Mouse (Mus musculus): ENCODE measurements around the gene Smarca4. TPM values are rescaled to one million over a fixed set of nuclear protein-coding genes. Genes with fewer than 3 reads are reported as not detected.

Gene Smarca4
- polyA plus RNA-seq, 1 experiment = 77.3 TPM

GRCm38 (mm10) chr9:21635639-21636038 is 19.7 kb downstream of the Smarca4 start:
- Histone ChIP-seq H3K27ac (ENCODE audit: insufficient read depth, low read length) (no peak overlapping the region), H3K4me1 (ENCODE audit: control insufficient read depth, insufficient read depth, low read length) (peaks cover 6% of the 10 kb centered on the region), H3K4me3 (ENCODE audit: insufficient read depth, low read length) (no peak overlapping the region)
- no peak for TF ChIP-seq POLR2A (IDR thresholded peaks at IDR 0.05; ENCODE audit: extremely low read depth, insufficient read depth, low read length)
- no peak for TF ChIP-seq CTCF (IDR thresholded peaks at IDR 0.05; ENCODE audit: extremely low read depth, insufficient read depth, low read length)

GRCm38 (mm10) chr9:21639031-21639430 is 23.1 kb downstream of the Smarca4 start:
- Histone ChIP-seq H3K27ac (ENCODE audit: insufficient read depth, low read length) (no peak overlapping the region), H3K4me1 (ENCODE audit: control insufficient read depth, insufficient read depth, low read length) (peaks cover 3% of the 10 kb centered on the region; the same call in 1 of the 2 replicates), H3K4me3 (ENCODE audit: insufficient read depth, low read length) (no peak overlapping the region)
- no peak for TF ChIP-seq POLR2A (IDR thresholded peaks at IDR 0.05; ENCODE audit: extremely low read depth, insufficient read depth, low read length)
- no peak for TF ChIP-seq CTCF (IDR thresholded peaks at IDR 0.05; ENCODE audit: extremely low read depth, insufficient read depth, low read length)

- H3K4me3 ChIP-seq (ENCODE audit: insufficient read depth, low read length) = no peak overlapping the region
- no peak for TF ChIP-seq CTCF (IDR thresholded peaks at IDR 0.05; ENCODE audit: extremely low read depth, insufficient read depth, low read length)
- H3K4me1 ChIP-seq (ENCODE audit: control insufficient read depth, insufficient read depth, low read length) = no peaks in the 10 kb centered on the region; the same call in 1 of the 2 replicates
- H3K27ac ChIP-seq (ENCODE audit: insufficient read depth, low read length) = no peak overlapping the region
These were observed 30.4 kb downstream of the Smarca4 start for GRCm38 (mm10) chr9:21646366-21646765.

GRCm38 (mm10) chr9:21647721-21648120 is 31.8 kb downstream of the Smarca4 start:
- H3K4me1 ChIP-seq (ENCODE audit: control insufficient read depth, insufficient read depth, low read length) = no peaks in the 10 kb centered on the region; the same call in 1 of the 2 replicates
- no peak overlapping the region for H3K27ac ChIP-seq (ENCODE audit: insufficient read depth, low read length)
- TF ChIP-seq CTCF (IDR thresholded peaks at IDR 0.05; ENCODE audit: extremely low read depth, insufficient read depth, low read length) = no peak
- TF ChIP-seq POLR2A (IDR thresholded peaks at IDR 0.05; ENCODE audit: extremely low read depth, insufficient read depth, low read length) = no peak
- no peak overlapping the region for H3K4me3 ChIP-seq (ENCODE audit: insufficient read depth, low read length)

- TF ChIP-seq POLR2A (IDR thresholded peaks at IDR 0.05; ENCODE audit: extremely low read depth, insufficient read depth, low read length) (no peak), CTCF (IDR thresholded peaks at IDR 0.05; ENCODE audit: extremely low read depth, insufficient read depth, low read length) (no peak)
- 0 out of 2 replicates have a peak, but pooled peaks cover 2% of the 10 kb centered on the region for H3K4me1 ChIP-seq (ENCODE audit: control insufficient read depth, insufficient read depth, low read length)
These were observed 36.3 kb downstream of the Smarca4 start for GRCm38 (mm10) chr9:21652263-21652662.

GRCm38 (mm10) chr9:21653253-21653652 is 37.3 kb downstream of the Smarca4 start:
- Histone ChIP-seq H3K27ac (ENCODE audit: insufficient read depth, low read length) (no peak overlapping the region), H3K4me3 (ENCODE audit: insufficient read depth, low read length) (no peak overlapping the region), H3K4me1 (ENCODE audit: control insufficient read depth, insufficient read depth, low read length) (0 out of 2 replicates have a peak, but pooled peaks cover 2% of the 10 kb centered on the region)
- TF ChIP-seq CTCF (IDR thresholded peaks at IDR 0.05; ENCODE audit: extremely low read depth, insufficient read depth, low read length) (no peak), POLR2A (IDR thresholded peaks at IDR 0.05; ENCODE audit: extremely low read depth, insufficient read depth, low read length) (no peak)

More at GRCm38 (mm10) chr9:21652263-21652662, 36.3 kb downstream of the Smarca4 start:
- H3K4me3 ChIP-seq (ENCODE audit: insufficient read depth, low read length) = no peak overlapping the region
- H3K27ac ChIP-seq (ENCODE audit: insufficient read depth, low read length) = no peak overlapping the region

- no peak for TF ChIP-seq POLR2A (IDR thresholded peaks at IDR 0.05; ENCODE audit: extremely low read depth, insufficient read depth, low read length)
- no peak for TF ChIP-seq CTCF (IDR thresholded peaks at IDR 0.05; ENCODE audit: extremely low read depth, insufficient read depth, low read length)
- Histone ChIP-seq H3K4me3 (ENCODE audit: insufficient read depth, low read length) (no peak overlapping the region), H3K4me1 (ENCODE audit: control insufficient read depth, insufficient read depth, low read length) (no peaks in the 10 kb centered on the region), H3K27ac (ENCODE audit: insufficient read depth, low read length) (no peak overlapping the region)
These were observed 46.1 kb downstream of the Smarca4 start for GRCm38 (mm10) chr9:21662034-21662433.

- H3K27ac ChIP-seq (ENCODE audit: insufficient read depth, low read length) = no peak overlapping the region
- TF ChIP-seq POLR2A (IDR thresholded peaks at IDR 0.05; ENCODE audit: extremely low read depth, insufficient read depth, low read length) (no peak), CTCF (IDR thresholded peaks at IDR 0.05; ENCODE audit: extremely low read depth, insufficient read depth, low read length) (no peak)
- H3K4me3 ChIP-seq (ENCODE audit: insufficient read depth, low read length) = no peak overlapping the region
- H3K4me1 ChIP-seq (ENCODE audit: control insufficient read depth, insufficient read depth, low read length) = no peaks in the 10 kb centered on the region
These were observed 53.0 kb downstream of the Smarca4 start for GRCm38 (mm10) chr9:21668946-21669345.

GRCm38 (mm10) chr9:21670354-21670753 is 54.4 kb downstream of the Smarca4 start:
- no peak for TF ChIP-seq POLR2A (IDR thresholded peaks at IDR 0.05; ENCODE audit: extremely low read depth, insufficient read depth, low read length)
- TF ChIP-seq CTCF (IDR thresholded peaks at IDR 0.05; ENCODE audit: extremely low read depth, insufficient read depth, low read length) = no peak
- no peak overlapping the region for H3K27ac ChIP-seq (ENCODE audit: insufficient read depth, low read length)
- H3K4me1 ChIP-seq (ENCODE audit: control insufficient read depth, insufficient read depth, low read length) = no peaks in the 10 kb centered on the region
- H3K4me3 ChIP-seq (ENCODE audit: insufficient read depth, low read length) = no peak overlapping the region

GRCm38 (mm10) chr9:21671753-21672152 is 55.8 kb downstream of the Smarca4 start:
- TF ChIP-seq CTCF (IDR thresholded peaks at IDR 0.05; ENCODE audit: extremely low read depth, insufficient read depth, low read length) (no peak), POLR2A (IDR thresholded peaks at IDR 0.05; ENCODE audit: extremely low read depth, insufficient read depth, low read length) (no peak)
- no peak overlapping the region for H3K27ac ChIP-seq (ENCODE audit: insufficient read depth, low read length)
- no peaks in the 10 kb centered on the region for H3K4me1 ChIP-seq (ENCODE audit: control insufficient read depth, insufficient read depth, low read length)

More at GRCm38 (mm10) chr9:21671753-21672152, 55.8 kb downstream of the Smarca4 start:
- no peak overlapping the region for H3K4me3 ChIP-seq (ENCODE audit: insufficient read depth, low read length)
